Comparison of ENCODE assay signal across 17 mouse cellular contexts in genomic region chr17:87696814-87697213, GRCm38 (mm10).
"Had no signal": no experiment of that assay in that cellular context is flagged by ENCODE, and none has a peak within 500 bp of the region (broad histone marks: within the 10 kb centered on the region; RNA-seq: fewer than 3 reads in every experiment).

No protein-coding gene starts in this region.

- H3K4me1 ChIP-seq: lung, embryonic 15.5 days; midbrain, embryonic 13.5 days; midbrain, embryonic 15.5 days; neural tube, embryonic 12.5 days; stomach, embryonic 15.5 days had no signal

- ATAC-seq: lung, postnatal 0 days; midbrain, embryonic 13.5 days; midbrain, embryonic 15.5 days had no signal

- H3K9ac ChIP-seq: lung, embryonic 15.5 days; midbrain, embryonic 13.5 days; midbrain, embryonic 15.5 days; neural tube, embryonic 12.5 days; stomach, embryonic 15.5 days had no signal

- H3K36me3 ChIP-seq: midbrain, embryonic 15.5 days had no signal

- DNase-seq: lung, adult 2 months; lung, postnatal 14 days; lung, postnatal 36 days; right cerebral cortex, postnatal 14 days; thymus, adult 18-20 months; thymus, postnatal 25 days; thymus, postnatal 4 days had no signal

- H3K4me2 ChIP-seq: lung, embryonic 15.5 days; midbrain, embryonic 11.5 days; midbrain, embryonic 13.5 days; midbrain, embryonic 15.5 days; neural tube, embryonic 12.5 days; stomach, embryonic 15.5 days had no signal

- H3K4me3 ChIP-seq: lung, embryonic 15.5 days; megakaryocyte, embryonic 14.5 days; midbrain, embryonic 13.5 days; midbrain, embryonic 15.5 days; neural tube, embryonic 12.5 days; stomach, embryonic 15.5 days had no signal

- H3K9me3 ChIP-seq: lung, embryonic 15.5 days; megakaryocyte, embryonic 14.5 days; midbrain, embryonic 13.5 days; midbrain, embryonic 15.5 days; neural tube, embryonic 12.5 days; stomach, embryonic 15.5 days had no signal

- H3K27ac ChIP-seq: lung, embryonic 15.5 days; macrophage; midbrain, embryonic 13.5 days; midbrain, embryonic 15.5 days; neural tube, embryonic 12.5 days; stomach, embryonic 15.5 days; stomach, postnatal 0 days had no signal

- H3K27me3 ChIP-seq: lung, embryonic 15.5 days; megakaryocyte, embryonic 14.5 days; midbrain, embryonic 13.5 days; midbrain, embryonic 15.5 days; neural tube, embryonic 12.5 days; stomach, embryonic 15.5 days had no signal
